Mouse (Mus musculus): Measurements from ENCODE around the gene Hist1h2bm.
"Not testable (repeated sequence)": the region's sequence is repeated elsewhere in the genome, so short reads cannot be mapped to it uniquely, and the experiment has no call there.

- peak; percentile 47; the same call in 1 of the 2 replicates for TF ChIP-seq POLR2A (IDR thresholded peaks at IDR 0.05; ENCODE audit: borderline replicate concordance, insufficient read depth, low read length)
- not testable (repeated sequence) for TF ChIP-seq CTCF (IDR thresholded peaks at IDR 0.05; ENCODE audit: borderline replicate concordance, insufficient read depth, low read depth, low read length)
Measured at GRCm38 (mm10) chr13:21721757-21722372, at the start of gene Hist1h2bm.
